Mouse (Mus musculus): ENCODE data around the gene Capzb. TPM values are rescaled to one million over a fixed set of nuclear protein-coding genes. Genes with fewer than 3 reads are reported as not detected.

Gene Capzb
- total and polyA plus RNA-seq, 3 experiments = 103 to 354 TPM; not detected in 1

- Histone ChIP-seq H3K27me3 (ENCODE audit: control insufficient read depth in 1 of 2, insufficient read depth in 2 of 2, low read length in 2 of 2) (no peaks in the 10 kb centered on the region), H3K9ac (ENCODE audit: control insufficient read depth, low read depth, low read length, poor library complexity, severe bottlenecking) (no peak overlapping the region), H3K9me3 (replicated peaks; ENCODE audit: insufficient read depth, low read length) (no peaks in the 10 kb centered on the region), H3K4me3 (ENCODE audit: control insufficient read depth in 1 of 2, insufficient read depth in 1 of 2, low read depth in 2 of 2, low read length in 2 of 2) (no peak overlapping the region), H3K79me2 (ENCODE audit: control insufficient read depth, insufficient read depth, low read length, poor library complexity) (no peaks in the 10 kb centered on the region), H3K4me1 (ENCODE audit: control insufficient read depth in 1 of 2, insufficient read depth in 2 of 2, low read length in 2 of 2) (peaks cover 0 to 8% of the 10 kb centered on the region in 2 experiments; a peak in 1 of 4 replicates), H3K36me3 (ENCODE audit: control insufficient read depth in 1 of 2, insufficient read depth in 2 of 2, low read length in 2 of 2) (peaks cover 0 to 7% of the 10 kb centered on the region in 2 experiments; a peak in 2 of 4 replicates), H3K27ac (ENCODE audit: control insufficient read depth, low read depth, low read length) (no peak overlapping the region)
- TF ChIP-seq TAL1 (IDR thresholded peaks at IDR 0.05; ENCODE audit: low read length) (no peak), MAZ (IDR thresholded peaks at IDR 0.05; ENCODE audit: low read depth, low read length) (no peak), MAX (IDR thresholded peaks at IDR 0.05; ENCODE audit: low read length) (no peak), UBTF (IDR thresholded peaks at IDR 0.05; ENCODE audit: borderline replicate concordance, insufficient read depth, low read depth, low read length) (peak; percentile 98; the same call in 1 of the 2 replicates), SIN3A (IDR thresholded peaks at IDR 0.05; ENCODE audit: low read length) (no peak)
- DNase-seq (ENCODE audit: low read depth, low spot score) = no peak
Observed at GRCm38 (mm10) chr4:139338145-139338544, 145.4 kb downstream of the Capzb start.

DNA sequence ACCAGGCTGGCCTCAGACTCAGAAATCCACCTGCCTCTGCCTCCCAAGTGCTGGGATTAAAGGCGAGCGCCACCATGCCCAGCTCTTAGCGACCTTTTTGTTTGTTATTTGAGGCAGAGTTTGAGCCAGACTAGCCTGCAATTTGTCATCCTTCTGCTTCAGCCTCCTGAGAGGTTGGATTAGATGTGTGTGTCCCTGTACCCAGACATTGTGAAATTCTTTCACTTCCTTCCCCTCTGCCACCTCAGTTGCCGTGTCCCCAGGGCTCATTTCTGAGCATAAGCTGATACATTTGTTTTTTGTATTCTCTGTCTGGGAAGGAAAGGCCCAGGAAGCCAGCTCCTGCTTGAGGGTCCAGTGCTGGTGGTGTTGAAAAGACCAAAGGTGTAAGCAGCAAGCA, 148.1 kb downstream of the Capzb start:
- Histone ChIP-seq H3K4me1 (ENCODE audit: control insufficient read depth in 1 of 2, insufficient read depth in 2 of 2, low read length in 2 of 2) (peaks cover 0 to 3% of the 10 kb centered on the region in 2 experiments; a peak in 1 of 4 replicates), H3K36me3 (ENCODE audit: control insufficient read depth in 1 of 2, insufficient read depth in 2 of 2, low read length in 2 of 2) (no peaks in the 10 kb centered on the region), H3K4me3 (ENCODE audit: control insufficient read depth in 1 of 2, insufficient read depth in 1 of 2, low read depth in 2 of 2, low read length in 2 of 2) (no peak overlapping the region), H3K9me3 (replicated peaks; ENCODE audit: insufficient read depth, low read length) (no peaks in the 10 kb centered on the region), H3K9ac (ENCODE audit: control insufficient read depth, low read depth, low read length, poor library complexity, severe bottlenecking) (no peak overlapping the region), H3K27ac (ENCODE audit: control insufficient read depth, low read depth, low read length) (no peak overlapping the region), H3K79me2 (ENCODE audit: control insufficient read depth, insufficient read depth, low read length, poor library complexity) (no peaks in the 10 kb centered on the region), H3K27me3 (ENCODE audit: control insufficient read depth in 1 of 2, insufficient read depth in 2 of 2, low read length in 2 of 2) (no peaks in the 10 kb centered on the region)
- no peak for TF ChIP-seq CHD1 (IDR thresholded peaks at IDR 0.05; ENCODE audit: low read depth, low read length)
- no peak for TF ChIP-seq RAD21 (IDR thresholded peaks at IDR 0.05; ENCODE audit: low read depth, low read length)
- TF ChIP-seq USF1 (IDR thresholded peaks at IDR 0.05; ENCODE audit: low read depth, low read length) = no peak
- TF ChIP-seq TBP (IDR thresholded peaks at IDR 0.05; ENCODE audit: low read depth, low read length) = no peak
- no peak for TF ChIP-seq HCFC1 (IDR thresholded peaks at IDR 0.05; ENCODE audit: low read depth, low read length)
- TF ChIP-seq MYB (IDR thresholded peaks at IDR 0.05; ENCODE audit: low read depth, low read length) = no peak
- TF ChIP-seq USF2 (IDR thresholded peaks at IDR 0.05; ENCODE audit: borderline replicate concordance in 1 of 2, insufficient read depth in 1 of 2, low read depth in 1 of 2, low read length in 2 of 2) = no peak
- TF ChIP-seq MYC (IDR thresholded peaks at IDR 0.05; ENCODE audit: low read depth, low read length) = no peak
- TF ChIP-seq ELF1 (IDR thresholded peaks at IDR 0.05; ENCODE audit: low read depth, low read length) = no peak
- DNase-seq (ENCODE audit: low read depth, low spot score) = no peak

Other genes starting within 250 kb of the Capzb start
- 0.19 TPM in 1 of 2 replicates, not detected in the other for gene Rnf186, start 225.8 kb upstream of the Capzb start, total RNA-seq (2012; rRNA removed)
- gene Rnf186, start 225.8 kb upstream of the Capzb start, polyA plus RNA-seq (2012; ENCODE audit: insufficient read depth in 1 of 2, insufficient read length in 2 of 2, low read depth in 1 of 2, low replicate concordance in 2 of 2, missing spikeins in 1 of 2) = under 1 TPM in 1 of 2 experiments, not detected in 1; 0.61 TPM
- 22.0 and 24.7 TPM in 2 replicates for gene Tmco4, start 220.0 kb upstream of the Capzb start, total RNA-seq (2012; rRNA removed)
- gene Tmco4, start 220.0 kb upstream of the Capzb start, polyA plus RNA-seq (2012; ENCODE audit: insufficient read depth in 1 of 2, insufficient read length in 2 of 2, low read depth in 1 of 2, low replicate concordance in 2 of 2, missing spikeins in 1 of 2) = 10 to 100 TPM in 1 of 2 experiments, not detected in 1; 16.5 TPM
- gene Htr6, start 117.3 kb upstream of the Capzb start, total RNA-seq (2012; rRNA removed) = 0.08 TPM in 1 of 2 replicates, not detected in the other
- not detected for gene Htr6, start 117.3 kb upstream of the Capzb start, polyA plus RNA-seq (2012; ENCODE audit: insufficient read depth in 1 of 2, insufficient read length in 2 of 2, low read depth in 1 of 2, low replicate concordance in 2 of 2, missing spikeins in 1 of 2)
- not detected in 2 replicates for gene Nbl1, start 99.9 kb upstream of the Capzb start, total RNA-seq (2012; rRNA removed)
- gene Nbl1, start 99.9 kb upstream of the Capzb start, polyA plus RNA-seq (2012; ENCODE audit: insufficient read depth in 1 of 2, insufficient read length in 2 of 2, low read depth in 1 of 2, low replicate concordance in 2 of 2, missing spikeins in 1 of 2) = under 1 TPM in 1 of 2 experiments, not detected in 1; 0.14 TPM
- gene Minos1, start 61.8 kb upstream of the Capzb start, total RNA-seq (2012; rRNA removed) = 163 and 183 TPM in 2 replicates
- 100 to 1,000 TPM in 1 of 2 experiments, not detected in 1; 401 TPM for gene Minos1, start 61.8 kb upstream of the Capzb start, polyA plus RNA-seq (2012; ENCODE audit: insufficient read depth in 1 of 2, insufficient read length in 2 of 2, low read depth in 1 of 2, low replicate concordance in 2 of 2, missing spikeins in 1 of 2)
- 5.2 and 5.3 TPM in 2 replicates for gene Pqlc2, start 117.8 kb downstream of the Capzb start, total RNA-seq (2012; rRNA removed)
- gene Pqlc2, start 117.8 kb downstream of the Capzb start, polyA plus RNA-seq (2012; ENCODE audit: insufficient read depth in 1 of 2, insufficient read length in 2 of 2, low read depth in 1 of 2, low replicate concordance in 2 of 2, missing spikeins in 1 of 2) = 10 to 100 TPM in 1 of 2 experiments, not detected in 1; 12.0 TPM
- 30.1 and 39.4 TPM in 2 replicates for gene Akr7a5, start 117.8 kb downstream of the Capzb start, total RNA-seq (2012; rRNA removed)
- gene Akr7a5, start 117.8 kb downstream of the Capzb start, polyA plus RNA-seq (2012; ENCODE audit: insufficient read depth in 1 of 2, insufficient read length in 2 of 2, low read depth in 1 of 2, low replicate concordance in 2 of 2, missing spikeins in 1 of 2) = 10 to 100 TPM in 1 of 2 experiments, not detected in 1; 43.2 TPM
- gene Mrto4, start 159.7 kb downstream of the Capzb start, total RNA-seq (2012; rRNA removed) = 320 and 353 TPM in 2 replicates
- gene Mrto4, start 159.7 kb downstream of the Capzb start, polyA plus RNA-seq (2012; ENCODE audit: insufficient read depth in 1 of 2, insufficient read length in 2 of 2, low read depth in 1 of 2, low replicate concordance in 2 of 2, missing spikeins in 1 of 2) = 100 to 1,000 TPM in 1 of 2 experiments, not detected in 1; 253 TPM
- gene Emc1, start 159.7 kb downstream of the Capzb start, total RNA-seq (2012; rRNA removed) = 40.1 and 50.4 TPM in 2 replicates
- 10 to 100 TPM in 1 of 2 experiments, not detected in 1; 17.3 TPM for gene Emc1, start 159.7 kb downstream of the Capzb start, polyA plus RNA-seq (2012; ENCODE audit: insufficient read depth in 1 of 2, insufficient read length in 2 of 2, low read depth in 1 of 2, low replicate concordance in 2 of 2, missing spikeins in 1 of 2)
- 81.9 and 94.9 TPM in 2 replicates for gene Ubr4, start 159.7 kb downstream of the Capzb start, total RNA-seq (2012; rRNA removed)
- gene Ubr4, start 159.7 kb downstream of the Capzb start, polyA plus RNA-seq (2012; ENCODE audit: insufficient read depth in 1 of 2, insufficient read length in 2 of 2, low read depth in 1 of 2, low replicate concordance in 2 of 2, missing spikeins in 1 of 2) = 100 to 1,000 TPM; 177 to 270 TPM